Mouse (Mus musculus) MEL (cell line): ENCODE results near the gene Camta1. TPM values are rescaled to one million over a fixed set of nuclear protein-coding genes. Genes with fewer than 3 reads are reported as not detected.

Source experiments
- DNase-seq: peaks from one replicate; pipeline ENCODE4 v3.0.0; 2011; ENCODE audit warnings: low read depth, low spot score
- H3K27ac ChIP-seq: 2 replicates; pipeline ENCODE4 v1.5.1; 2012; ENCODE audit warnings: low read depth, mild to moderate bottlenecking, control low read depth, low read length, moderate library complexity; ENCODE audit not compliant: control insufficient read depth
- H3K27me3 ChIP-seq, 2 experiments: fragments of 150-350 bp in 1 of 2; sonication (generic) in 1 of 2; 2 replicates each; pipeline ENCODE4 v1.6.1; 2012; ENCODE audit warnings: low read length in 2 of 2, mild to moderate bottlenecking in 2 of 2, improper control_type of control experiment in 1 of 2, moderate library complexity in 1 of 2; ENCODE audit not compliant: insufficient read depth in 2 of 2, control insufficient read depth in 1 of 2
- H3K36me3 ChIP-seq, 2 experiments: 2 replicates each; pipeline ENCODE4 v1.6.1; 2012 to 2014; ENCODE audit warnings: low read length in 2 of 2, improper control_type of control experiment in 1 of 2, inconsistent platforms in 1 of 2, mild to moderate bottlenecking in 1 of 2; ENCODE audit not compliant: insufficient read depth in 2 of 2, control insufficient read depth in 1 of 2
- H3K4me1 ChIP-seq, 2 experiments: fragments of 150-350 bp in 1 of 2; sonication (generic) in 1 of 2; 2 replicates each; pipeline ENCODE4 v1.6.1; 2012; ENCODE audit warnings: low read length in 2 of 2, improper control_type of control experiment in 1 of 2, mild to moderate bottlenecking in 1 of 2; ENCODE audit not compliant: insufficient read depth in 2 of 2, control insufficient read depth in 1 of 2
- H3K4me3 ChIP-seq, 2 experiments: fragments of 150-350 bp in 1 of 2; sonication (generic) in 1 of 2; 2 replicates each; pipeline ENCODE4 v1.5.1; 2012; ENCODE audit warnings: low read depth in 2 of 2, low read length in 2 of 2, mild to moderate bottlenecking in 2 of 2, moderate library complexity in 2 of 2, control low read depth in 1 of 2, improper control_type of control experiment in 1 of 2; ENCODE audit not compliant: control insufficient read depth in 1 of 2, insufficient read depth in 1 of 2
- H3K79me2 ChIP-seq: 2 replicates; pipeline ENCODE4 v1.6.1; 2012; ENCODE audit warnings: mild to moderate bottlenecking, low read length, moderate library complexity; ENCODE audit not compliant: control insufficient read depth, poor library complexity, insufficient read depth
- H3K9ac ChIP-seq: 2 replicates; pipeline ENCODE4 v1.6.1; 2012; ENCODE audit warnings: low read depth, mild to moderate bottlenecking, control low read depth, low read length, moderate library complexity; ENCODE audit not compliant: control insufficient read depth, poor library complexity, severe bottlenecking
- H3K9me3 ChIP-seq: fragments of 150-350 bp; sonication (generic); replicated peaks from 2 replicates; pipeline ENCODE4 v1.6.1; 2012; ENCODE audit warnings: mild to moderate bottlenecking, low read length, improper control_type of control experiment, moderate library complexity; ENCODE audit not compliant: insufficient read depth
- BHLHE40 ChIP-seq: IDR thresholded peaks from 2 replicates; pipeline ENCODE4 v1.6.1; 2012; ENCODE audit warnings: low read depth, mild to moderate bottlenecking, inconsistent platforms, low read length, improper control_type of control experiment, borderline replicate concordance
- CHD1 ChIP-seq: IDR thresholded peaks from 2 replicates; pipeline ENCODE4 v1.6.1; 2012; ENCODE audit warnings: low read depth, mild to moderate bottlenecking, inconsistent platforms, low read length, improper control_type of control experiment
- CHD2 ChIP-seq: IDR thresholded peaks from 2 replicates; pipeline ENCODE4 v1.6.1; 2011; ENCODE audit warnings: low read length, improper control_type of control experiment
- CTCF ChIP-seq, 3 experiments: IDR thresholded peaks in 2 of 3; conservative IDR thresholded peaks in 1 of 3; 2 replicates each; pipeline ENCODE4 v1.5.1; 2011 to 2012; ENCODE audit warnings: low read length in 3 of 3, low read depth in 2 of 3, mild to moderate bottlenecking in 2 of 3, improper control_type of control experiment in 1 of 3, inconsistent platforms in 1 of 3, mixed read lengths in 1 of 3, moderate library complexity in 1 of 3; ENCODE audit not compliant: control insufficient read depth in 1 of 3, insufficient read depth in 1 of 3, poor library complexity in 1 of 3, severe bottlenecking in 1 of 3
- E2F4 ChIP-seq: IDR thresholded peaks from 2 replicates; pipeline ENCODE4 v1.6.1; 2011; ENCODE audit warnings: low read depth, low read length, improper control_type of control experiment, borderline replicate concordance
- EP300 ChIP-seq, 2 experiments: IDR thresholded peaks; 2 replicates each; pipeline ENCODE4 v1.6.1; 2011; ENCODE audit warnings: improper control_type of control experiment in 2 of 2, low read length in 2 of 2, low read depth in 1 of 2, mild to moderate bottlenecking in 1 of 2
- GATA1 ChIP-seq: IDR thresholded peaks from 2 replicates; pipeline ENCODE4 v1.6.1; 2011; ENCODE audit warnings: low read depth, low read length, improper control_type of control experiment
- MAZ ChIP-seq: IDR thresholded peaks from 2 replicates; pipeline ENCODE4 v1.6.1; 2012; ENCODE audit warnings: low read depth, mild to moderate bottlenecking, inconsistent platforms, low read length, improper control_type of control experiment
- MYB ChIP-seq: IDR thresholded peaks from 2 replicates; pipeline ENCODE4 v1.6.1; 2011; ENCODE audit warnings: mild to moderate bottlenecking, low read depth, low read length, improper control_type of control experiment
- MYC ChIP-seq: IDR thresholded peaks from 2 replicates; pipeline ENCODE4 v1.6.1; 2011; ENCODE audit warnings: low read depth, mild to moderate bottlenecking, low read length, improper control_type of control experiment, moderate library complexity
- NELFE ChIP-seq: IDR thresholded peaks from 2 replicates; pipeline ENCODE4 v1.6.1; 2011; ENCODE audit warnings: low read depth, low read length, improper control_type of control experiment
- RAD21 ChIP-seq: IDR thresholded peaks from 2 replicates; pipeline ENCODE4 v1.6.1; 2011; ENCODE audit warnings: mild to moderate bottlenecking, low read depth, low read length, improper control_type of control experiment
- SIN3A ChIP-seq: IDR thresholded peaks from 2 replicates; pipeline ENCODE4 v1.6.1; 2012; ENCODE audit warnings: low read length, improper control_type of control experiment, inconsistent platforms
- SMC3 ChIP-seq: IDR thresholded peaks from 2 replicates; pipeline ENCODE4 v1.6.1; 2011; ENCODE audit warnings: low read depth, low read length, improper control_type of control experiment
- TCF12 ChIP-seq: IDR thresholded peaks from 2 replicates; pipeline ENCODE4 v1.6.1; 2014; ENCODE audit warnings: low read depth, mild to moderate bottlenecking, inconsistent platforms, low read length, improper control_type of control experiment, moderate library complexity
- USF1 ChIP-seq: IDR thresholded peaks from 2 replicates; pipeline ENCODE4 v1.6.1; 2014; ENCODE audit warnings: low read depth, mild to moderate bottlenecking, inconsistent platforms, low read length, improper control_type of control experiment, moderate library complexity
- ZC3H11A ChIP-seq: IDR thresholded peaks from 2 replicates; pipeline ENCODE4 v1.6.1; 2012; ENCODE audit warnings: low read depth, mild to moderate bottlenecking, inconsistent platforms, low read length, improper control_type of control experiment
- ZKSCAN1 ChIP-seq: IDR thresholded peaks from 2 replicates; pipeline ENCODE4 v1.6.1; 2012; ENCODE audit warnings: low read depth, mild to moderate bottlenecking, inconsistent platforms, low read length, improper control_type of control experiment, moderate library complexity
- ZMIZ1 ChIP-seq: IDR thresholded peaks from 2 replicates; pipeline ENCODE4 v1.6.1; 2012; ENCODE audit warnings: low read depth, mild to moderate bottlenecking, inconsistent platforms, low read length, improper control_type of control experiment, moderate library complexity
- ZNF384 ChIP-seq: IDR thresholded peaks from 2 replicates; pipeline ENCODE4 v1.6.1; 2012; ENCODE audit warnings: low read depth, mild to moderate bottlenecking, inconsistent platforms, low read length, improper control_type of control experiment
- polyA plus RNA-seq, 2 experiments: library from polyadenylated mRNA; stranded (reverse) in 1 of 2; unstranded in 1 of 2; fragments of >175 nt in 1 of 2; fragments of >200 nt in 1 of 2; gene quantifications; 2 replicates each; pipeline versions ENCODE4 v1.2.1 to v1.2.4; 2012; ENCODE audit warnings: low replicate concordance in 2 of 2, low read depth in 1 of 2; ENCODE audit not compliant: insufficient read length in 2 of 2, insufficient read depth in 1 of 2, missing spikeins in 1 of 2
- total RNA-seq: library from RNA; depleted of rRNA; stranded (reverse); fragments of 300-350 nt; gene quantifications from 2 replicates; pipeline ENCODE4 v1.2.3, GENCODE M21; 2012

Gene Camta1
- total and polyA plus RNA-seq, 3 experiments, result 28.2 to 87.5 TPM; not detected in 1

DNA sequence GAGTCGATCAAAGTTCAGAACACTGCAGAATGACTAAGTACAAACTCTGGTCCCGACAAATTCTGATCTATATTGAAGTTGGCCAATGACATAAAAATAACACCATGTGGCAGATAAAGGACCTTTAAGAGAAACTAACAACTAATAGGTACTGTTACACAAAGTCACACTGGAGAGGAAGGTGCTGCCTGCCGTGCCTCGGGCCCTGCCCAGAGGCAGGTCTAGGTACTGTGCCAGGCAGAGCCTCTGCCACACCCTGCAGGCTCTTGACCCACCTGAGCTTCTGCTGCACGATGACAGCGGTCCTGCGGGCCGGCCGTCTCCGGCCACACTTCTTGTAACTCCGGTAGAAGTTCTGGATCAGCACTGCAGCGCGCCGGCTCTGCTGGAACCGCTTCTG is 786.9 kb downstream of the Camta1 start:
- Histone ChIP-seq H3K4me3 (no peak overlapping the region), H3K9ac (no peak overlapping the region), H3K27me3 (no peaks in the 10 kb centered on the region), H3K79me2 (no peaks in the 10 kb centered on the region), H3K27ac (no peak overlapping the region), H3K9me3 (no peaks in the 10 kb centered on the region), H3K4me1 (no peaks in the 10 kb centered on the region), H3K36me3 (no peaks in the 10 kb centered on the region)
- TF ChIP-seq ZMIZ1, result no peak
- no peak for TF ChIP-seq CHD1
- no peak for TF ChIP-seq E2F4
- no peak for TF ChIP-seq NELFE
- DNase-seq, result no peak

DNA sequence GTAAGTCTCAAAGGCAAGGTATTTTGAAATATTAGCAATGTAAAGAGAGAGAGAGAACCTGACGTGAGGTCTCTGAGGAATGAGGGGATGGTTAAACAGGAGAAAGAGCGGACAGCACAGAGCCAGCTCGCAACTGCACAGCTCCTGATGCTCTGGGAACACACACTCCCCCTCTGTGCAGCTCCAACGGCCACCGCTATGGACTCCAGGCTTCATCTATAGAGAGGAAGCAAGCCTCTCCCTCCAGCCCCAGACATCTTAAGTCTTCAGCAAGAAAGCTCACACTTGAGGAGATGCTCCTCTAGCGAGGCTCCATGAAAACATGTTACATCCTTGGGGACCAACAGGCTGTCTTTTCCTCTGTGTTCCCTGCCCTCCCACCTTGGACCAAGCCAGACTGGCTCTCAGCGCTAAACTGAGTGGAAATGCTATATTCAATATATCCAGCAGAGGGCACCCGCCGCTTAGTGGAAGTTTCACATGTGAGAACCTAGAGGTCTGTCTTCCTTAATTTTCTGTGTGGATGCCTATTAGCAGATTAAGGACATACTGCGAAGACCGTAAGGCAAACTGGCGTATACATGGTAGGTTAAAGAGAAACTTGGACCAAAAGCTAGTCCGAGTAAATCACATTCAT is 788.5 kb downstream of the Camta1 start:
- TF ChIP-seq RAD21, result peak; percentile 75
- TF ChIP-seq CTCF (IDR thresholded peaks at IDR 0.05 in 2 of 3, conservative IDR thresholded peaks at IDR 0.05 in 1 of 3; ENCODE audit: control insufficient read depth in 1 of 3, insufficient read depth in 1 of 3, low read depth in 2 of 3, low read length in 3 of 3, poor library complexity in 1 of 3, severe bottlenecking in 1 of 3), result peak; percentile 45 to 71 (median 52)
- TF ChIP-seq CHD2, result no peak
- no peak for TF ChIP-seq USF1
- TF ChIP-seq ZC3H11A, result peak; percentile 63
- peak; percentile 64 for TF ChIP-seq SMC3
- Histone ChIP-seq H3K27me3 (no peaks in the 10 kb centered on the region), H3K36me3 (no peaks in the 10 kb centered on the region; a peak in 1 of 4 replicates), H3K4me3 (no peak overlapping the region), H3K4me1 (no peaks in the 10 kb centered on the region), H3K79me2 (no peaks in the 10 kb centered on the region), H3K9ac (no peak overlapping the region), H3K9me3 (no peaks in the 10 kb centered on the region), H3K27ac (no peak overlapping the region)
- peak; percentile 64 for DNase-seq

DNA sequence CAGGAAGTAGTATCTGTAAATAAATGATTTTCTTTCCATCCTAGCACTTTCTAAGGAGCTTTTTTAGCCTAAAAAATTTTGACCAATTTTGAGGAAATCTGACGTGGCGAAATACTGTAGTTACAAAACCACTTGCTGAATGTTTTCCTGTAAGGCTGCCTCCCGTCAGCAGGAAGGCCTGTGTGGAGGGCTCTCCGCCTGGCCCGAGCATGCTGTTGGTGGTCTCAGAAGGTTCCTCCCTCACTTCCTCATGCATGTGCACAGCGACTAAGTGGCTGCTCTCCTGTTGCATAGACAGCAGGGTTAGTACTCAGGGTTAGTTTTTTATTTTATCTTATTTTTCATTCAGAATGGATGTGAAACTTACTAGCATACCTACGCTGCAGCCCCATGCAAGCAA is 790.7 kb downstream of the Camta1 start:
- H3K9ac ChIP-seq, result no peak overlapping the region
- DNase-seq, result no peak
- H3K4me1 ChIP-seq, result no peaks in the 10 kb centered on the region
- H3K79me2 ChIP-seq, result no peaks in the 10 kb centered on the region
- H3K9me3 ChIP-seq, result no peaks in the 10 kb centered on the region
- TF ChIP-seq ZNF384 (no peak), NELFE (no peak), MYC (no peak), BHLHE40 (no peak), TCF12 (no peak), EP300 (IDR thresholded peaks at IDR 0.05; ENCODE audit: low read depth in 1 of 2, low read length in 2 of 2) (no peak), CTCF (IDR thresholded peaks at IDR 0.05 in 2 of 3, conservative IDR thresholded peaks at IDR 0.05 in 1 of 3; ENCODE audit: control insufficient read depth in 1 of 3, insufficient read depth in 1 of 3, low read depth in 2 of 3, low read length in 3 of 3, poor library complexity in 1 of 3, severe bottlenecking in 1 of 3) (no peak), ZKSCAN1 (no peak), SMC3 (no peak), MAZ (no peak), MYB (no peak), GATA1 (no peak), ZMIZ1 (no peak), SIN3A (no peak)
- H3K36me3 ChIP-seq, result no peaks in the 10 kb centered on the region; a peak in 1 of 4 replicates
- peaks cover 0 to 1% of the 10 kb centered on the region in 2 experiments; a peak in 1 of 4 replicates for H3K27me3 ChIP-seq
- H3K27ac ChIP-seq, result no peak overlapping the region
- no peak overlapping the region for H3K4me3 ChIP-seq
